Mouse (Mus musculus): ENCODE measurements around the gene Cmpk2. TPM values are rescaled to one million over a fixed set of nuclear protein-coding genes. Genes with fewer than 3 reads are reported as not detected.
A peak's percentile ranks its signal among the peaks of the same experiment; 100 is the strongest.
"Not testable (repeated sequence)": the region's sequence is repeated elsewhere in the genome, so short reads cannot be mapped to it uniquely, and the experiment has no call there.

Cmpk2 gene
- 0.77 and 1.2 TPM in 2 replicates for polyA plus RNA-seq (2011; ENCODE audit: insufficient read length, low read depth, missing spikeins)

DNA sequence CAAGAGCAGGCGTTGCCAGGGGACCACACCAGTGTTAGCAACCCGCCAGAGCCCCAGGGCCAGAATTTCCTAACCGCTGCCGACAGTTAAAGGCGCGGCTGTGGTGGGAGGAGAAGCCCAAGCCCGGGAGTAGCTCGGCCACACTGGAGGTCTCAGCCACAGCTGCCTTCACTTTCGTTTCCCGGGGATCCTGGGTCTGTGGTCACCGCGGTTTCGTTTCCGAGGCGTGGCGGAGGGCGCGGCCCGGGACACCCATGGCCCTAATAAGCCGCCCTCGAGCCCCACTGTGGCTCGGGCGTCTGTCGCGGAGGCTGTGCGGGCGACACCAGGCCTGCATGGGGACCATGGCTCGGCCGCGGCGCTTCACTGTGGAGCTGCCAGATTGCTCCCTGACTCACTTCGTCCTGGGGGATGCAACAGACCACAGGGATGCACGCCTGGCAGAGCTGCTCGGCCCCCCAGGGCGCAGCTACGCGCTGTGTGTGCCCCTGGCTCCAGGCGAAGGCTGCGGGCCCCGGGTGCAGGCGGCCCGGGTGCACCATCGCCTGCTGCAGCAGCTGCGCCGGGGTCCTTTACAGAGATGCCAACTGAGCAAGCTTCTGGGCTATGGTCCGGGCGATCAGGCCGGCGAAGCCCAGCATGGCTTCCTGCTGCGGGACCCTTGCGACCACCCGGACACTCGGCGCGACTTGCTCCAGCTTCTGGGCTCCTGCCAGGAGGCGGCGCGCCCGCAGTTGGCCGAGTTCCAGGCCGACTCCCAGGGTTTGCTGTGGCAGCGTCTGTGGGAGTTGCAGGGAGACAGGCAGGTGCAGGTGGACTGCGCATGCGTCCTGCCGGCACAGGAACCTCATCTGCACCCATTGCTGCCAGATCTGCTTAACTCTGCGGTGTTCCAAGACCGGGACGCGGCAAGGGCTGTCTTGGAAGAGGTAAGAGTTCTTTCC lies at the start of gene Cmpk2:
Cmpk2 (plus strand) TSS at position 107 of the 944 bp plus-strand sequence.
- TF ChIP-seq POLR2A (IDR thresholded peaks at IDR 0.05; ENCODE audit: low read depth, low read length) (0 out of 2 replicates have a peak, but pooled peaks have one; percentile 24), CTCF (IDR thresholded peaks at IDR 0.05; ENCODE audit: borderline replicate concordance, insufficient read depth, low read length) (no peak)
- Histone ChIP-seq H3K4me1 (ENCODE audit: control insufficient read depth, insufficient read depth, low read length) (no peaks in the 10 kb centered on the region), H3K4me3 (ENCODE audit: insufficient read depth, low read length) (peak within 1 kb of the TSS; percentile 47), H3K27ac (ENCODE audit: insufficient read depth, low read length) (no peak within 1 kb of the TSS)

DNA sequence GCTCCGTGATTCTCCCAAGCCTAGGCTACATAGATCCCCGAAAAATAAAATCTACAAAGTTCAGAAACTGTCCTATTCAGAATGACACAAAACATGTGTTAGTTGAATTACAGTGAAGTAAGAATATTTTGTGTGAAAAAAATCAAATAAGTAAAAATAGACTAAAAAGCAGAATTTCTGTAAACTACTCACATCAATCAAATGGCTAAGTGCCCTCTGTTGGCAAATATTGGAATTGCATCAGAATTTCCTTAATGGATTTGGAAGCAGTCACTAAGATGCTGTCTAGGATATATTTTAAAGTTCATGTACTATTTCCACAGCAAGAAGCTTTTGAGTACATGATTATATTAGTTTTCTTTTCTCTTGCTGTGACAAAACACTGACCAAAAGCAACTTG lies 44.2 kb upstream of the Cmpk2 start:
- Histone ChIP-seq H3K4me1 (ENCODE audit: control insufficient read depth, insufficient read depth, low read length) (no peaks in the 10 kb centered on the region), H3K27ac (ENCODE audit: insufficient read depth, low read length) (no peak overlapping the region), H3K4me3 (ENCODE audit: insufficient read depth, low read length) (no peak overlapping the region)
- TF ChIP-seq CTCF (IDR thresholded peaks at IDR 0.05; ENCODE audit: borderline replicate concordance, insufficient read depth, low read length) (no peak), POLR2A (IDR thresholded peaks at IDR 0.05; ENCODE audit: low read depth, low read length) (no peak)

DNA sequence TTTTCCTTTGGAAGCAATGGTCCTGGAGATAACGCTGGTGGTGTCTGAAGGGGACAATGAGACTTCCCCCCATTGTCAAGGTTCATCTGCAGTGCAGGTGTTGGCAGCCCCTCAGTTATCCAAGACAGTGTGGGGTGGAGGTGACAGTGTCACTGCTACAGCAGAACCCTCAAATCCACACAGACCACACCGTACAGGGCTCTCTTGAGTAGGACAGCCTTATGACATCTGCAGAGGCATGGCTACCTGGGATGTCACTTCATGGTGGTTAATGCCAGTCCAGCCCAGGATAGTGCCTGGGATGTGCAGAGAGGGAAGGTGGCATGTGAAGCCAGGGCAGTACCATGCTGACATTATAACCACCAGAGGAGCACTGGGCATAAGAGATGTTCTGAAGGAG lies 40.2 kb upstream of the Cmpk2 start:
- H3K27ac ChIP-seq (ENCODE audit: insufficient read depth, low read length); H3K4me1 ChIP-seq (ENCODE audit: control insufficient read depth, insufficient read depth, low read length); H3K4me3 ChIP-seq (ENCODE audit: insufficient read depth, low read length): not testable (repeated sequence)

DNA sequence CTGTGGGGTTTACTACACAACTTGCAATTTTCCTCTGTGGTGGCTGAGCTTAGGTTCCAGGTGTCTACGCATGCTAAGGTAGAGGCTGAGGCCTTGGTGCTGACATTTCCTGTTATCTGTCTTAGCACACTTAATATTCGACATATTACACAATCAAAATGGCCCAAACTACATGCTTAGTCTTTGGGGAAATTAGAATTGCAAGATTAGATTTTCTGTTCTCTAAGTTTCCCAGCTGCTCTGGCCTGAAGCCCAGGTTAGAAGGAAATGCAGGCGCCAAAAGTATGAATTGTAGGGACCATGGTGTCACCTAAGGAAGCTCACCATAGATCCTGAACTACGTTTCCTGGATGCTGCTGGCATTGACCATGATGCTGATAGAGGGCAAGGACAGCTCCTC lies 32.7 kb upstream of the Cmpk2 start:
- TF ChIP-seq POLR2A (IDR thresholded peaks at IDR 0.05; ENCODE audit: low read depth, low read length) (no peak), CTCF (IDR thresholded peaks at IDR 0.05; ENCODE audit: borderline replicate concordance, insufficient read depth, low read length) (no peak)
- Histone ChIP-seq H3K27ac (ENCODE audit: insufficient read depth, low read length) (no peak overlapping the region), H3K4me3 (ENCODE audit: insufficient read depth, low read length) (no peak overlapping the region), H3K4me1 (ENCODE audit: control insufficient read depth, insufficient read depth, low read length) (no peaks in the 10 kb centered on the region)

DNA sequence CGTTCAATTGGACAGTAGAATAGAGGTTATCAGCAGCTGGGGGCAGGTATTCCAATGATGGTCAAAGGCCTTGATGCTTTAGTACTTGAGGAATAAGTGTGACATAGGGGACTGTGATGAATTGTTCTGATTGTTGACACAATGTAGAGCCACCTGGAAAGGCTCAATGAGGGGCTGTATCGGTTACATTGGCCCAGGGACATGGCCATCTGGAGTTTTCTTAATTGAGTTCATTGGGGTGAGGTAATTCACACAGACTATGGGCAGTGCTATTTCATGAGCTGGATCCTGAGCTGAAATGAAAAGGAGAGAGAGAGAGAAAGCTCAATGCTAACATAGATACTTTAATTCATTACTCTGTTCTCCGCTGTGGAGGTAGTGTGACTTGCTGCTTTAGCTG lies 31.1 kb upstream of the Cmpk2 start:
- TF ChIP-seq CTCF (IDR thresholded peaks at IDR 0.05; ENCODE audit: borderline replicate concordance, insufficient read depth, low read length) = no peak
- H3K4me1 ChIP-seq (ENCODE audit: control insufficient read depth, insufficient read depth, low read length) = no peaks in the 10 kb centered on the region
- H3K4me3 ChIP-seq (ENCODE audit: insufficient read depth, low read length) = no peak overlapping the region
- H3K27ac ChIP-seq (ENCODE audit: insufficient read depth, low read length) = no peak overlapping the region

DNA sequence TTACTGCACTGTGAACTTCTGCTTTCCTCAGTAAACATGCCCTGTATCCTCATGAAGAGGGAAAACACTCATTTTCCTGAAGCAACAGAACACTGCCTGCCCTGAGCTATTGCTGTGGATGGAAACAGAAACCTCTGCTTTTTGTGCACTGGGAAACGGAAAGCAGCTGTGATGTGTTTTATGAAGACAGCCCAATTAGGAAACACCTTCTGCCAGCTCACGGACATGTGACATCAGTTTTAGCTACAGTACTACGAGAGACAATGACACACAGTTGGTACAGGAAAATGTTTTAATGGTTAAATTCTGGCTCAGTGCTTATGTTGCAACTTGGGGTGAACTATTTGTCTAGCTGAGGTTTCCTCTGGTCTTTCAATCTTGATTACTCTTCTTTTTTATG lies 29.6 kb upstream of the Cmpk2 start:
- TF ChIP-seq POLR2A (IDR thresholded peaks at IDR 0.05; ENCODE audit: low read depth, low read length) = no peak
- Histone ChIP-seq H3K27ac (ENCODE audit: insufficient read depth, low read length) (no peak overlapping the region), H3K4me1 (ENCODE audit: control insufficient read depth, insufficient read depth, low read length) (no peaks in the 10 kb centered on the region), H3K4me3 (ENCODE audit: insufficient read depth, low read length) (no peak overlapping the region)

DNA sequence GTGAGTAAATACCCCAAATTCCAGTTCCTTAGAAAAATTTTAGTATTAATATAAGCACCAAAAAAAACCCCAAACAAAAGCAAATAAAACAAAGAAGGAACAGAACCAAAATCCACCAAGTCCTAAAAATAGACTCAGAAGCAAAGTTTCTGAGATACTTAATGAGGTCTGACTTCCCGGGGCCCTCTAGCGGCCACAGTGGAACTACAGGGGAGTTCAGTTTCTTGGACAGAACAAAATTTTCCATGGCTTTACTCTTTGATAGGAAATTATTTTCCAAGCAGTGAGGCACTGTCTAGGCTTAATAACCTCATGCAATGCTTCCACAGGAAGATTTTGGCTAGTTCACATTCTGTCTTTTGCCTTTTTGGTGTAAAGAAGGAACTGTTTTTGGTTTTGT lies 24.9 kb upstream of the Cmpk2 start:
- H3K4me3 ChIP-seq (ENCODE audit: insufficient read depth, low read length) = no peak overlapping the region
- no peak overlapping the region for H3K27ac ChIP-seq (ENCODE audit: insufficient read depth, low read length)
- TF ChIP-seq CTCF (IDR thresholded peaks at IDR 0.05; ENCODE audit: borderline replicate concordance, insufficient read depth, low read length) (no peak), POLR2A (IDR thresholded peaks at IDR 0.05; ENCODE audit: low read depth, low read length) (no peak)

DNA sequence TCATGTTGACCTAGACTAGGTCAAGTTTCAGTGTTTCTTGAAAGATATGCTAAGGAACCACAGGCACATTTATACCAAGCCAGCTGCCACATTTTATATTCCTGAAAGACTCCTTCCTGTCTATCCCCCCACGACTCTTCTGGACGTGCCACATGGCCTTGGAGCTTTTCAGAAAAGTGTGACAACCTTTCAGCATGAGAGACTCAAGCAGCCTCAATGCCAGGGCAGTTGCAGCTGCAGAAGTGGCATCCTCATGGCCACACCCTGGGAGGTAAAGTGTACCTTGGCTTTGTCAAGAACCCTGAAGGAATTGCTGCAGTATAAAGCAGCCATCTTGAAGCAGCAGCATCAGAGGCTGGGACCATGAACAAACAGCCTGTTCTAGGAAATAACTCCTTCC lies 24.5 kb upstream of the Cmpk2 start:
- Histone ChIP-seq H3K4me3 (ENCODE audit: insufficient read depth, low read length) (no peak overlapping the region), H3K4me1 (ENCODE audit: control insufficient read depth, insufficient read depth, low read length) (no peaks in the 10 kb centered on the region), H3K27ac (ENCODE audit: insufficient read depth, low read length) (no peak overlapping the region)
- TF ChIP-seq CTCF (IDR thresholded peaks at IDR 0.05; ENCODE audit: borderline replicate concordance, insufficient read depth, low read length) (no peak), POLR2A (IDR thresholded peaks at IDR 0.05; ENCODE audit: low read depth, low read length) (no peak)

More for the DNA sequence above, 24.9 kb upstream of the Cmpk2 start:
- no peaks in the 10 kb centered on the region for H3K4me1 ChIP-seq (ENCODE audit: control insufficient read depth, insufficient read depth, low read length)

DNA sequence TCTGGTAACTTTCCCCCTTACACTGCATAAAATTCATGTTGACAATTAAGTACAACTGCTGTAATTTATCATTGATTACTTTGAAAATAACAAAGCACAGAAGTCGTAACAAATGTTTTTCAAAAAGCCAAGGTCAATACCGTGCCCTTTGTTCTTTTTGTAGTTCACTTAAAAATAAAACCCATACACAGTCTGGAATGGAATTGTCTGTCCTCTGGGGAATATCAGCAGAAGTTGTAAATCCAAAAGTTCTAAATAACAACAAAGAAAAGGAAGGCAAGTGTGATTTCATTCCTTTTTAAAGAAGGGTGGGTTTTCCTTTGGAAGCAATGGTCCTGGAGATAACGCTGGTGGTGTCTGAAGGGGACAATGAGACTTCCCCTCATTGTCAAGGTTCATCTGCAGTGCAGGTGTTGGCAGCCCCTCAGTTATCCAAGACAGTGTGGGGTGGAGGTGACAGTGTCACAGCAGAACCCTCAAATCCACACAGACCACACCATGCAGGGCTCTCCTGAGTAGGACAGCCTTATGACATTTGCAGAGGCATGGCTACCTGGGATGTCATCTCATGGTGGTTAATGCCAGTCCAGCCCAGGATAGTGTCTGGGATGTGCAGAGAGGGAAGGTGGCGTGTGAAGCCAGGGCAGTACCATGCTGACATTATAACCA lies 22.5 kb upstream of the Cmpk2 start:
- no peaks in the 10 kb centered on the region for H3K4me1 ChIP-seq (ENCODE audit: control insufficient read depth, insufficient read depth, low read length)
- no peak for TF ChIP-seq POLR2A (IDR thresholded peaks at IDR 0.05; ENCODE audit: low read depth, low read length)
- TF ChIP-seq CTCF (IDR thresholded peaks at IDR 0.05; ENCODE audit: borderline replicate concordance, insufficient read depth, low read length) = no peak
- H3K27ac ChIP-seq (ENCODE audit: insufficient read depth, low read length) = no peak overlapping the region
- no peak overlapping the region for H3K4me3 ChIP-seq (ENCODE audit: insufficient read depth, low read length)

DNA sequence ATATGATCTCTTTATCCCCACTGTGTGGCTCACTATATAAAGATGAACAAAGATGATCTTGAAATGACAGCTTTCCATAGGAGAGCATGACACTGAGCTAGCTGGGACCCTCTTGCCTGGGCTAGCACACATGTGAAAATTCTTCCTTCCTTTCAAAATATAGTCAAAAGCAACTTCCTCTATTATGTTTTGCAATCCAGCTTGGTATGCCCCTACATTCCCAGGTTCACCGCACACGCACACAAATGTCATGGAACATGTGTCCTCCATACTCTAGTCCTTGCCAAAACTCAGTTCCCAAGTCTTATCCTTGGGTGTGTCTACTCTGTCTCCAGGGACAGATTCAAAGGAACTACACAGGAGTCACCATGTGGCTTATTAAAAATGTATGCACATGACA lies 19.5 kb upstream of the Cmpk2 start:
- Histone ChIP-seq H3K4me1 (ENCODE audit: control insufficient read depth, insufficient read depth, low read length) (no peaks in the 10 kb centered on the region), H3K4me3 (ENCODE audit: insufficient read depth, low read length) (no peak overlapping the region), H3K27ac (ENCODE audit: insufficient read depth, low read length) (no peak overlapping the region)
- TF ChIP-seq POLR2A (IDR thresholded peaks at IDR 0.05; ENCODE audit: low read depth, low read length) = no peak
- TF ChIP-seq CTCF (IDR thresholded peaks at IDR 0.05; ENCODE audit: borderline replicate concordance, insufficient read depth, low read length) = no peak

All from embryonic fibroblast, embryonic 13.5 days (primary cell).